Mouse (Mus musculus) lung, adult 2 months (tissue): ENCODE measurements around the gene Igflr1.

Experiments
- CTCF ChIP-seq: fragments of 200-500 bp; IDR thresholded peaks from 2 replicates; pipeline ENCODE4 v1.5.1; 2011; ENCODE audit warnings: mild to moderate bottlenecking, low read length, control low read depth; ENCODE audit not compliant: insufficient read depth
- POLR2A ChIP-seq: fragments of 200-500 bp; IDR thresholded peaks from 2 replicates; pipeline ENCODE4 v1.6.1; 2011; ENCODE audit warnings: low read depth, mild to moderate bottlenecking, control low read depth, low read length, borderline replicate concordance; ENCODE audit errors: extremely low read depth

GRCm38 (mm10) chr7:30559443-30559954 lies 5.7 kb upstream of the Igflr1 start, which contains the start of gene Lin37:
- TF ChIP-seq POLR2A (peak; percentile 89; the same call in 1 of the 2 replicates), CTCF (no peak)
